Mouse (Mus musculus): ENCODE measurements around the gene Polr2e. TPM values are rescaled to one million over a fixed set of nuclear protein-coding genes. Genes with fewer than 3 reads are reported as not detected.

The Polr2e gene
- polyA plus RNA-seq, 1 experiment from 2014 or later: 157 TPM

- H3K27ac ChIP-seq (replicated peaks; ENCODE audit: low read depth, low read length): no peak overlapping the region
- no peak for ATAC-seq (ENCODE audit: low FRiP score, low TSS enrichment)
- no peaks in the 10 kb centered on the region for H3K9me3 ChIP-seq (ENCODE audit: control insufficient read depth, low read length)
- no peak overlapping the region for H3K4me3 ChIP-seq (replicated peaks; ENCODE audit: low read depth, low read length)
- no peaks in the 10 kb centered on the region for H3K4me1 ChIP-seq (ENCODE audit: control insufficient read depth, insufficient read depth, low read length)
- no peak overlapping the region for H3K4me2 ChIP-seq (ENCODE audit: low read length)
- 91% methylated on average over 4 of the region's 4 CpGs for WGBS
- H3K27me3 ChIP-seq (ENCODE audit: control insufficient read depth, insufficient read depth, low read length): no peaks in the 10 kb centered on the region
- DNase-seq: no peak
- H3K9ac ChIP-seq (replicated peaks; ENCODE audit: low read length): no peak overlapping the region
- peaks cover 32% of the 10 kb centered on the region for H3K36me3 ChIP-seq (ENCODE audit: control insufficient read depth, insufficient read depth, low read length)
These were observed 36.8 kb upstream of the Polr2e start for GRCm38 (mm10) chr10:80076386-80076785.

- no peaks in the 10 kb centered on the region for H3K4me1 ChIP-seq (ENCODE audit: control insufficient read depth, insufficient read depth, low read length)
- H3K9ac ChIP-seq (replicated peaks; ENCODE audit: low read length): no peak overlapping the region
- no peaks in the 10 kb centered on the region for H3K27me3 ChIP-seq (ENCODE audit: control insufficient read depth, insufficient read depth, low read length)
- DNase-seq (no peak), ATAC-seq (ENCODE audit: low FRiP score, low TSS enrichment) (no peak)
- no peak overlapping the region for H3K27ac ChIP-seq (replicated peaks; ENCODE audit: low read depth, low read length)
- H3K36me3 ChIP-seq (ENCODE audit: control insufficient read depth, insufficient read depth, low read length): peaks cover 27% of the 10 kb centered on the region
- H3K9me3 ChIP-seq (ENCODE audit: control insufficient read depth, low read length): no peaks in the 10 kb centered on the region
- no peak overlapping the region for H3K4me3 ChIP-seq (replicated peaks; ENCODE audit: low read depth, low read length)
- 18% methylated on average over 1 of the region's 1 CpGs for WGBS
- no peak overlapping the region for H3K4me2 ChIP-seq (ENCODE audit: low read length)
These were observed 36.3 kb upstream of the Polr2e start for GRCm38 (mm10) chr10:80075924-80076323.

GRCm38 (mm10) chr10:80074813-80075601, 35.4 kb upstream of the Polr2e start:
- no peak for DNase-seq

GRCm38 (mm10) chr10:80072623-80073489, 33.3 kb upstream of the Polr2e start:
- WGBS: 82% methylated on average over 20 of the region's 20 CpGs
- ATAC-seq (ENCODE audit: low FRiP score, low TSS enrichment) (no peak), DNase-seq (no peak)
- Histone ChIP-seq H3K9me3 (ENCODE audit: control insufficient read depth, low read length) (no peaks in the 10 kb centered on the region), H3K9ac (replicated peaks; ENCODE audit: low read length) (no peak overlapping the region), H3K4me1 (ENCODE audit: control insufficient read depth, insufficient read depth, low read length) (no peaks in the 10 kb centered on the region), H3K27ac (replicated peaks; ENCODE audit: low read depth, low read length) (no peak overlapping the region), H3K27me3 (ENCODE audit: control insufficient read depth, insufficient read depth, low read length) (no peaks in the 10 kb centered on the region), H3K4me3 (replicated peaks; ENCODE audit: low read depth, low read length) (no peak overlapping the region), H3K36me3 (ENCODE audit: control insufficient read depth, insufficient read depth, low read length) (peaks cover 7% of the 10 kb centered on the region), H3K4me2 (ENCODE audit: low read length) (no peak overlapping the region)

More at GRCm38 (mm10) chr10:80074813-80075601, 35.4 kb upstream of the Polr2e start:
- Histone ChIP-seq H3K36me3 (ENCODE audit: control insufficient read depth, insufficient read depth, low read length) (peaks cover 19% of the 10 kb centered on the region), H3K27me3 (ENCODE audit: control insufficient read depth, insufficient read depth, low read length) (no peaks in the 10 kb centered on the region), H3K4me2 (ENCODE audit: low read length) (no peak overlapping the region), H3K4me3 (replicated peaks; ENCODE audit: low read depth, low read length) (no peak overlapping the region), H3K9ac (replicated peaks; ENCODE audit: low read length) (no peak overlapping the region), H3K9me3 (ENCODE audit: control insufficient read depth, low read length) (no peaks in the 10 kb centered on the region), H3K27ac (replicated peaks; ENCODE audit: low read depth, low read length) (no peak overlapping the region), H3K4me1 (ENCODE audit: control insufficient read depth, insufficient read depth, low read length) (no peaks in the 10 kb centered on the region)
- no peak for ATAC-seq (ENCODE audit: low FRiP score, low TSS enrichment)
- 21% methylated on average over 28 of the region's 28 CpGs for WGBS

- 87% methylated on average over 3 of the region's 3 CpGs for WGBS
- Histone ChIP-seq H3K9me3 (ENCODE audit: control insufficient read depth, low read length) (no peaks in the 10 kb centered on the region), H3K36me3 (ENCODE audit: control insufficient read depth, insufficient read depth, low read length) (peaks cover 13% of the 10 kb centered on the region), H3K4me3 (replicated peaks; ENCODE audit: low read depth, low read length) (no peak overlapping the region), H3K9ac (replicated peaks; ENCODE audit: low read length) (no peak overlapping the region), H3K4me2 (ENCODE audit: low read length) (no peak overlapping the region), H3K27ac (replicated peaks; ENCODE audit: low read depth, low read length) (no peak overlapping the region), H3K4me1 (ENCODE audit: control insufficient read depth, insufficient read depth, low read length) (no peaks in the 10 kb centered on the region), H3K27me3 (ENCODE audit: control insufficient read depth, insufficient read depth, low read length) (no peaks in the 10 kb centered on the region)
- DNase-seq (no peak), ATAC-seq (ENCODE audit: low FRiP score, low TSS enrichment) (no peak)
These were observed 31.9 kb upstream of the Polr2e start for GRCm38 (mm10) chr10:80071516-80071900.

GRCm38 (mm10) chr10:80070837-80071515, 31.4 kb upstream of the Polr2e start:
- Histone ChIP-seq H3K36me3 (ENCODE audit: control insufficient read depth, insufficient read depth, low read length) (peaks cover 13% of the 10 kb centered on the region), H3K9ac (replicated peaks; ENCODE audit: low read length) (no peak overlapping the region), H3K4me2 (ENCODE audit: low read length) (no peak overlapping the region), H3K27ac (replicated peaks; ENCODE audit: low read depth, low read length) (no peak overlapping the region), H3K27me3 (ENCODE audit: control insufficient read depth, insufficient read depth, low read length) (no peaks in the 10 kb centered on the region), H3K9me3 (ENCODE audit: control insufficient read depth, low read length) (no peaks in the 10 kb centered on the region), H3K4me1 (ENCODE audit: control insufficient read depth, insufficient read depth, low read length) (no peaks in the 10 kb centered on the region), H3K4me3 (replicated peaks; ENCODE audit: low read depth, low read length) (no peak overlapping the region)
- 75% methylated on average over 9 of the region's 9 CpGs for WGBS
- peak; percentile 26 for DNase-seq
- ATAC-seq (ENCODE audit: low FRiP score, low TSS enrichment): 0 out of 2 replicates have a peak, but pooled peaks have one; percentile 43

- Histone ChIP-seq H3K9me3 (ENCODE audit: control insufficient read depth, low read length) (no peaks in the 10 kb centered on the region), H3K36me3 (ENCODE audit: control insufficient read depth, insufficient read depth, low read length) (peaks cover 13% of the 10 kb centered on the region), H3K9ac (replicated peaks; ENCODE audit: low read length) (no peak overlapping the region), H3K27me3 (ENCODE audit: control insufficient read depth, insufficient read depth, low read length) (no peaks in the 10 kb centered on the region), H3K4me3 (replicated peaks; ENCODE audit: low read depth, low read length) (no peak overlapping the region), H3K27ac (replicated peaks; ENCODE audit: low read depth, low read length) (no peak overlapping the region), H3K4me1 (ENCODE audit: control insufficient read depth, insufficient read depth, low read length) (no peaks in the 10 kb centered on the region), H3K4me2 (ENCODE audit: low read length) (no peak overlapping the region)
- ATAC-seq (ENCODE audit: low FRiP score, low TSS enrichment) (no peak), DNase-seq (no peak)
- WGBS: 93% methylated on average over 4 of the region's 4 CpGs
These were observed 30.4 kb upstream of the Polr2e start for GRCm38 (mm10) chr10:80069948-80070450.

GRCm38 (mm10) chr10:80069251-80069650, 29.7 kb upstream of the Polr2e start:
- H3K4me1 ChIP-seq (ENCODE audit: control insufficient read depth, insufficient read depth, low read length): no peaks in the 10 kb centered on the region
- no peaks in the 10 kb centered on the region for H3K27me3 ChIP-seq (ENCODE audit: control insufficient read depth, insufficient read depth, low read length)
- H3K9me3 ChIP-seq (ENCODE audit: control insufficient read depth, low read length): no peaks in the 10 kb centered on the region
- H3K36me3 ChIP-seq (ENCODE audit: control insufficient read depth, insufficient read depth, low read length): peaks cover 15% of the 10 kb centered on the region
- ATAC-seq (ENCODE audit: low FRiP score, low TSS enrichment): no peak
- no peak overlapping the region for H3K4me3 ChIP-seq (replicated peaks; ENCODE audit: low read depth, low read length)
- no peak for DNase-seq
- no peak overlapping the region for H3K27ac ChIP-seq (replicated peaks; ENCODE audit: low read depth, low read length)
- no peak overlapping the region for H3K4me2 ChIP-seq (ENCODE audit: low read length)
- WGBS: 89% methylated on average over 6 of the region's 7 CpGs
- H3K9ac ChIP-seq (replicated peaks; ENCODE audit: low read length): no peak overlapping the region
